Mouse (Mus musculus) embryonic facial prominence, embryonic 11.5 days (tissue): ENCODE measurements around the gene Nek3. TPM values are rescaled to one million over a fixed set of nuclear protein-coding genes. Genes with fewer than 3 reads are reported as not detected.
"Not testable (repeated sequence)": the region's sequence is repeated elsewhere in the genome, so short reads cannot be mapped to it uniquely, and the experiment has no call there.

Source experiments
- ATAC-seq: fragments of 200-750 bp; cut with Nextera tagmentation; replicated peaks from 2 replicates; pipeline ENCODE4 v1.8.0; 2017; ENCODE audit warnings: low read depth; ENCODE audit not compliant: insufficient number of reproducible peaks, low FRiP score, low TSS enrichment
- DNase-seq: peaks from one replicate; pipeline ENCODE4 v3.0.0-alpha.2; 2015; ENCODE audit warnings: low spot score
- H3K27ac ChIP-seq: fragments of 300-500 bp; sonication (generic); replicated peaks from 2 replicates; pipeline ENCODE4 v1.5.1; 2014; ENCODE audit warnings: mild to moderate bottlenecking, low read depth, low read length, control low read depth
- H3K27me3 ChIP-seq: fragments of 300-500 bp; sonication (generic); 2 replicates; pipeline ENCODE4 v1.6.1; 2014; ENCODE audit warnings: mild to moderate bottlenecking, low read length, moderate library complexity, mixed read lengths; ENCODE audit not compliant: control insufficient read depth, insufficient read depth
- H3K36me3 ChIP-seq: fragments of 300-500 bp; sonication (generic); replicated peaks from 2 replicates; pipeline ENCODE4 v1.6.1; 2014; ENCODE audit warnings: low read depth, mild to moderate bottlenecking, low read length, moderate library complexity, mixed read lengths; ENCODE audit not compliant: control insufficient read depth, insufficient read depth
- H3K4me1 ChIP-seq: fragments of 300-500 bp; sonication (generic); 2 replicates; pipeline ENCODE4 v1.6.1; 2014; ENCODE audit warnings: low read length, mixed read lengths; ENCODE audit not compliant: control insufficient read depth, insufficient read depth
- H3K4me2 ChIP-seq: fragments of 300-500 bp; sonication (generic); 2 replicates; pipeline ENCODE4 v1.6.1; 2014; ENCODE audit warnings: low read depth, mild to moderate bottlenecking, control low read depth, low read length, moderate library complexity
- H3K4me3 ChIP-seq: fragments of 300-500 bp; sonication (generic); 2 replicates; pipeline ENCODE4 v1.5.1; 2014; ENCODE audit warnings: low read depth, low read length, control low read depth
- H3K9ac ChIP-seq: fragments of 300-500 bp; sonication (generic); replicated peaks from 2 replicates; pipeline ENCODE4 v1.6.1; 2014; ENCODE audit warnings: mild to moderate bottlenecking, control low read depth, low read length
- H3K9me3 ChIP-seq: fragments of 300-500 bp; sonication (generic); replicated peaks from 2 replicates; pipeline ENCODE4 v1.6.1; 2016; ENCODE audit warnings: mild to moderate bottlenecking, low read length, inconsistent platforms, mixed read lengths; ENCODE audit not compliant: control insufficient read depth
- WGBS: fragments of 180-500 bp; shearing (Covaris S2); extraction: QIAGEN DNeasy Blood & Tissue Kit; methylation state at CpG from one replicate; pipeline ENCODE4 v1.1.7; 2014; 5-methylcytosine and 5-hydroxymethylcytosine counted together
- polyA plus RNA-seq: library from polyadenylated mRNA; unstranded; fragments of >200 nt; fragmentation: Nextera tagmentation; extraction: Ambion mirVana; gene quantifications from 2 replicates; pipeline ENCODE4 v1.2.1, GENCODE M21; 2014

Nek3 gene
- polyA plus RNA-seq, 1 experiment from 2014 or later = 7.1 TPM

DNA sequence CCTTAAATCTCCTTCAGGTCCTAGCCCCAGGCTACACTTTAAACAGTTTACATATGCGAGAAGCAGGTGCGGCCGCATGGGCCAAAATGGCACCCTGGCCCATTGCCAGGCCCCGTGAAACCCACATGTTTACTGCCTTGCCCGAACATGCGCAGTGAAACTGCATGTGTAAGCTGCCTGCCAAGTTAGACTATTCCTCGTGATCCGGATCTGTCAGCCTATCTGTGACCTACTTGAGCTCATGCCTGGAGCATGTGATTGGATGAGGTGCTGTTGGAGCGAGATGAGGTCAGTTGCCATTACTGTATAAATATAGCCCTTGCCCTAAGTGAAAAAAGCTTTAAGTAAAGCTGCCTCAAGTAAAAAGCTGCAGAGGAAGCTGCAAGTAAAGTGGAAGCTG, 29.8 kb downstream of the Nek3 start:
- not testable (repeated sequence) for H3K27ac ChIP-seq, H3K36me3 ChIP-seq, ATAC-seq

GRCm38 (mm10) chr8:22134750-22135135, 31.5 kb downstream of the Nek3 start:
- no peak for ATAC-seq
- H3K27me3 ChIP-seq = no peaks in the 10 kb centered on the region
- H3K9ac ChIP-seq = no peak overlapping the region
- DNase-seq = no peak
- H3K4me3 ChIP-seq = no peak overlapping the region
- no peaks in the 10 kb centered on the region for H3K9me3 ChIP-seq
- H3K4me1 ChIP-seq = no peaks in the 10 kb centered on the region
- WGBS = 78% methylated on average over 5 of the region's 5 CpGs
- no peak overlapping the region for H3K4me2 ChIP-seq
- no peak overlapping the region for H3K27ac ChIP-seq
- no peaks in the 10 kb centered on the region for H3K36me3 ChIP-seq

More for the DNA sequence above, 29.8 kb downstream of the Nek3 start:
- not testable (repeated sequence) for H3K9me3 ChIP-seq, H3K4me3 ChIP-seq, DNase-seq, H3K9ac ChIP-seq, H3K4me2 ChIP-seq, H3K4me1 ChIP-seq, H3K27me3 ChIP-seq
- 92% methylated on average over 9 of the region's 9 CpGs for WGBS

DNA sequence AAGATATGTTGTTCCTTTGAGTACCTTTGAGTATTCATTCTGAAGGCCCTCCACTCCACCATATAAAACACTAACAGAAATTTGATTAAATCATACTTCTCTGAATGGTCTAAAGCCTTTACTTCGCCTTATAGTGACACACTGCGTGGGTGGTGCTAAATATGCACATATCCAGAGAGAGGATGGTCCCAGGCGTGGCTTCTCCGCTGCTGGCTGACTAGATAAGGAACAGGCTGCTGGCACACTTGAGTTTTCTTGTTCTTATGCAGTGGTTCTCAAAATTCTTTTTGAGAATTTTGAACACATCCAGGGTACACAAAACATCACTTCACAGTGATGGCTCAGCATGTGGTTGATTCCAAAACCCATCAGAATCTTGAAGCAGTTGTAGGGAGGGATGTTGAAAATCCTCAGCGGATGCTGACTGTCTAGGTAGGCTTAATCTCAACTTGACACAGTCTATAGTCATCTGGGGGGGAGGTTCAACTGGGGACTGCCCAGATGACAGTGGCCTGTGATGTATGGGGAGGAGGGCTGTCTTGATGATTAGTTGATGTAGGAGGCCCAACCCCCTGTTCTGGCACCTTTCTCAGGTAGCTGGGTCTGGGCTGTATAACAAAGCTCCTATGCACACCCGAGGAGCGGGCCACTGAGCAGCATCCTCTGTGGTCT, 32.0 kb downstream of the Nek3 start:
- H3K4me1 ChIP-seq = no peaks in the 10 kb centered on the region
- 89% methylated on average over 7 of the region's 7 CpGs for WGBS
- H3K9ac ChIP-seq = no peak overlapping the region
- no peaks in the 10 kb centered on the region for H3K36me3 ChIP-seq
- no peak overlapping the region for H3K4me3 ChIP-seq
- H3K27me3 ChIP-seq = no peaks in the 10 kb centered on the region
- H3K27ac ChIP-seq = no peak overlapping the region
- no peaks in the 10 kb centered on the region for H3K9me3 ChIP-seq
- ATAC-seq (no peak), DNase-seq (no peak)
- H3K4me2 ChIP-seq = no peak overlapping the region

GRCm38 (mm10) chr8:22132062-22132461, 34.2 kb downstream of the Nek3 start:
- DNase-seq (peak; percentile 5), ATAC-seq (no peak)
- no peaks in the 10 kb centered on the region for H3K9me3 ChIP-seq
- no peak overlapping the region for H3K27ac ChIP-seq
- no peaks in the 10 kb centered on the region for H3K36me3 ChIP-seq
- no peak overlapping the region for H3K4me3 ChIP-seq
- no peaks in the 10 kb centered on the region for H3K4me1 ChIP-seq
- H3K27me3 ChIP-seq = no peaks in the 10 kb centered on the region
- WGBS = 78% methylated on average over 12 of the region's 12 CpGs
- H3K4me2 ChIP-seq = no peak overlapping the region
- no peak overlapping the region for H3K9ac ChIP-seq

DNA sequence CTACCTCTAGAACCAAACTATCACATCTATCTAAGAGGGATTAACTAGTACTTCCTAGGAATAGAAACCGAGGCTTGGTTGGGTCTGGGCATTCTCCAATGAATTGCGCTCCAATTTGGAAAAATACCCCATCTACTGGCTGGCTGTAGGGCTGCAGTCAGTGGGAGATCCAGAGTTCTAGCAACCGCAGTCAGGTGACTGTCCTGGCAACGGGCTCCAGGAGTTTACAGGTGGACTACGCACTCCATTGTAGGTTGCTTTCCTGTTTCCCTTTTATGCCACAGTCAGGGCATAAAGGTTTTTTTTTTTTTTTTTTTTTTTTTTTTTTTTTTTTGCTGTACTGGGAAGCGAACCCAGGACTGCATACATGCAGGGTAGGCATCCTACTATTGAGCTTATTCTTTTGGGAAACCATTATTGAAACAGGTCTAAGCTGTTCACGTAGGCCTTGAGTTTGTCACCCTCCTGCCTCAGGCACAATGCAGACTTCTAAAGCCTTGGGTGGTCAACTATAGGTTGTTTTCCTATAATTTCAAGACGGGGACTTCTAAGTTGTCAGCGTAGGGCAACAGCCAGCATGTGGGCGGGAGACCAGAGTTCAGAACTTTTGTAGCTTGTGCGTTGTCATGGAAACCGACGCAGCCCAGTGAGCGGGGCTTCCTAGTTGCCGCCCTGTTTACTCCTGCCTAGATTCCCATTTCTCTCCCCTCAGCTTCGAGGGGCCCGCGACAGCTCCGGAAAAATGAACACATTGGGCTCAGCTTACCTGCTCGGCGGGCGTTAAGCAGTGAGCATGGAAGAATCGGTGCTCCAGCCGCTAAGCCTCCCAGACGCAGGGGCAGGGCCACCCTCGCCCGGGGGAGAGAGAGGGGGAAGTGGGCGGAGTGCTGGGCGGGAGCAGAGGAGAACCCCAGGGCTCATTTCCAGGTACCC, 41.7 kb downstream of the Nek3 start, which contains the start of gene Nek5:
Nek5 (minus strand) TSS at position 834 of the 933 bp plus-strand sequence.
- peak within 1 kb of the TSS; percentile 57 for H3K4me2 ChIP-seq
- H3K4me1 ChIP-seq = no peaks in the 10 kb centered on the region
- no peaks in the 10 kb centered on the region for H3K27me3 ChIP-seq
- DNase-seq = peak; percentile 77
- peak; percentile 81 for ATAC-seq
- H3K4me3 ChIP-seq = peak within 1 kb of the TSS; percentile 38
- no peak within 1 kb of the TSS for H3K27ac ChIP-seq
- WGBS = 3% methylated on average over 29 of the region's 29 CpGs
- H3K9me3 ChIP-seq = no peaks in the 10 kb centered on the region
- no peaks in the 10 kb centered on the region for H3K36me3 ChIP-seq
- no peak within 1 kb of the TSS; the same call in 1 of the 2 replicates for H3K9ac ChIP-seq

- 73% methylated on average over 4 of the region's 4 CpGs for WGBS
- no peaks in the 10 kb centered on the region for H3K9me3 ChIP-seq
- H3K27ac ChIP-seq = no peak overlapping the region
- no peak overlapping the region for H3K4me2 ChIP-seq
- no peak overlapping the region for H3K4me3 ChIP-seq
- DNase-seq (no peak), ATAC-seq (no peak)
- no peaks in the 10 kb centered on the region for H3K36me3 ChIP-seq
- H3K9ac ChIP-seq = no peak overlapping the region
- H3K27me3 ChIP-seq = no peaks in the 10 kb centered on the region
- no peaks in the 10 kb centered on the region for H3K4me1 ChIP-seq
Observed at GRCm38 (mm10) chr8:22107020-22107419, 59.2 kb downstream of the Nek3 start.

DNA sequence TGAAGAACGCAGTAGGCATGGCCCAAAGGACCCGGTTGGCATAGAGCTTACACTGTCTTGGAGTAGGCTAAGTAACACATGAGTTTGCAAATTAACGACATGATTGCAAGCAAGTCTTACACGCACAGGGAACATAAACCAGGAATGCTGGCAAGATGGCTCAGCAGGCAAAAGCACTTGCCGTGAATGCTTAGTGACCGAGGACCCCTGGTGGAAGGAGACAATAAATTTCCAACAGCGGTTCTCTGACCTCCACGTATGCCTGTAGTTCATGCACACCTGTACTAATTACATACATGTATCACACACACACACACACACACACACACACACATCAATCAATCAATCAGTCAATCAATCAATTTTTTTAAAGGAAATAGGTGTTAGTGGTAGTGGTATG, 74.7 kb downstream of the Nek3 start:
- H3K9me3 ChIP-seq = no peaks in the 10 kb centered on the region
- H3K9ac ChIP-seq = no peak overlapping the region
- ATAC-seq (no peak), DNase-seq (peak; percentile 50)
- no peaks in the 10 kb centered on the region for H3K27me3 ChIP-seq
- no peak overlapping the region for H3K4me3 ChIP-seq
- WGBS = 54% methylated on average over 8 of the region's 8 CpGs
- H3K36me3 ChIP-seq = no peaks in the 10 kb centered on the region
- H3K4me2 ChIP-seq = no peak overlapping the region
- no peaks in the 10 kb centered on the region for H3K4me1 ChIP-seq
- no peak overlapping the region for H3K27ac ChIP-seq

DNA sequence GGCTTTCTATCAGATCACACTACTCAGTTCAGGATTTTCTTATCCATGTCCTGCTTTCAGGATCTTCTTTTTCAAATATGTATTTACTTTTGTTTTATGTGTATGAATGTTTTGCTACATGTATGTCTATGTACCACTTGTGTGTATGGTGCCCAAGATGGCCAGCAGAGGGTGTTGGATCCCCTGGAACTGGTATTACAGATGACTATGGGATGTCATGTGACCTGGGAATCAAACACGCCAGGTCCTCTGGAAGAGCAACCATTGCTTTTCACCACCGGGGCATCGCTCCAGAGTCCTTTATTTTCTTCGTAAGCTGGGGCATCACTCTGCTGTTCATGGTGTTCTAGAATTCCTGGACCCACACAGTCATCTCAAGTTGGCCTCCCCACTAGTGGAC, 77.0 kb downstream of the Nek3 start:
- WGBS = 93% methylated on average over 4 of the region's 4 CpGs
- no peak overlapping the region for H3K27ac ChIP-seq
- no peaks in the 10 kb centered on the region for H3K9me3 ChIP-seq
- no peak overlapping the region for H3K4me3 ChIP-seq
- no peak overlapping the region for H3K9ac ChIP-seq
- H3K27me3 ChIP-seq = no peaks in the 10 kb centered on the region
- no peak for DNase-seq
- no peak for ATAC-seq
- no peaks in the 10 kb centered on the region for H3K36me3 ChIP-seq
- no peak overlapping the region for H3K4me2 ChIP-seq
- H3K4me1 ChIP-seq = no peaks in the 10 kb centered on the region
